Mouse (Mus musculus) limb, embryonic 13.5 days (tissue): ENCODE measurements around the gene Gimap8. TPM values are rescaled to one million over a fixed set of nuclear protein-coding genes. Genes with fewer than 3 reads are reported as not detected.
A peak's percentile ranks its signal among the peaks of the same experiment; 100 is the strongest.
"Not testable (repeated sequence)": the region's sequence is repeated elsewhere in the genome, so short reads cannot be mapped to it uniquely, and the experiment has no call there.

ENCODE experiments used
- ATAC-seq: fragments of 200-750 bp; cut with Nextera tagmentation; 2 replicates; pipeline ENCODE4 v1.8.0; 2017; ENCODE audit warnings: low read depth, moderate number of reproducible peaks, moderate TSS enrichment; ENCODE audit not compliant: low FRiP score
- H3K27ac ChIP-seq: fragments of 300-500 bp; sonication (generic); 2 replicates; pipeline ENCODE4 v1.5.1; 2015; ENCODE audit warnings: inconsistent platforms, mild to moderate bottlenecking, moderate library complexity
- H3K27me3 ChIP-seq: fragments of 300-500 bp; sonication (generic); 2 replicates; pipeline ENCODE4 v1.6.1; 2015; ENCODE audit warnings: mild to moderate bottlenecking, inconsistent platforms
- H3K36me3 ChIP-seq: fragments of 300-500 bp; sonication (generic); 2 replicates; pipeline ENCODE4 v1.6.1; 2015; ENCODE audit warnings: inconsistent platforms, mild to moderate bottlenecking, moderate library complexity
- H3K4me1 ChIP-seq: fragments of 300-500 bp; sonication (generic); 2 replicates; pipeline ENCODE4 v1.6.1; 2015; ENCODE audit warnings: inconsistent platforms
- H3K4me2 ChIP-seq: fragments of 300-500 bp; sonication (generic); replicated peaks from 2 replicates; pipeline ENCODE4 v1.6.1; 2015; ENCODE audit warnings: inconsistent platforms, mild to moderate bottlenecking, moderate library complexity
- H3K4me3 ChIP-seq: fragments of 300-500 bp; sonication (generic); 2 replicates; pipeline ENCODE4 v1.5.1; 2015; ENCODE audit warnings: moderate library complexity, mild to moderate bottlenecking, inconsistent platforms
- H3K9ac ChIP-seq: fragments of 300-500 bp; sonication (generic); 2 replicates; pipeline ENCODE4 v1.6.1; 2015; ENCODE audit warnings: mild to moderate bottlenecking, inconsistent platforms
- H3K9me3 ChIP-seq: fragments of 300-500 bp; sonication (generic); 2 replicates; pipeline ENCODE4 v1.6.1; 2016; ENCODE audit warnings: inconsistent platforms
- WGBS: fragments of 180-500 bp; shearing (Covaris S2); methylation state at CpG from one replicate; pipeline ENCODE4 v1.1.7; 2015; 5-methylcytosine and 5-hydroxymethylcytosine counted together
- polyA plus RNA-seq: library from polyadenylated mRNA; unstranded; fragments of >200 nt; fragmentation: Nextera tagmentation; extraction: Ambion mirVana; gene quantifications from 2 replicates; pipeline ENCODE4 v1.2.1, GENCODE M21; 2015

The Gimap8 gene
- polyA plus RNA-seq: 0.70 and 0.86 TPM in 2 replicates

DNA sequence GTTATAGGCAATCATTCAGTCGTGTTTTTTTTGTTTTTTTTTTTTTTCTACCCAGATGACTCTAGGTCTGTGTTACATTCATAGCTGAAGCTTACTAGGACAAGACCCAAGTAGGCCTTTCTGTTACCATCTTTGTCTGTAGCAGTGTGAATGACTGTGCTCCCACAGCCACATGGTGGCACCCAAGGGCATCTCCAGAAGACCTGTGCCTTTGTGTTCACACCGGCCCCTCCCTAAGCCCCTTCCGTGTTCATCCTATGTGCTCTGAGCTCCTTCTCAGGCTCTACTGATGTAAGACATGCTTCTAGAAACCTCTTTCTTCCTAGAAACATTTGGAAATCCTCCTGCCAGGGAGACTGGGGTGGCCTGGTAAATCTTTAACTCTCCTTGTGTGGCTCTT, at the start of gene Gimap8:
Gene Gimap8, plus strand, starts transcription at position 240 of the 400 bp plus-strand sequence.
- 44% methylated on average over 3 of the region's 3 CpGs for WGBS
- no peak for ATAC-seq
- H3K27me3 ChIP-seq: no peaks in the 10 kb centered on the region
- no peak within 1 kb of the TSS for H3K27ac ChIP-seq
- H3K9ac ChIP-seq: no peak within 1 kb of the TSS
- no peaks in the 10 kb centered on the region for H3K36me3 ChIP-seq
- H3K4me2 ChIP-seq: no peak within 1 kb of the TSS
- no peak within 1 kb of the TSS for H3K4me3 ChIP-seq
- no peaks in the 10 kb centered on the region for H3K4me1 ChIP-seq
- H3K9me3 ChIP-seq: no peaks in the 10 kb centered on the region

- ATAC-seq: no peak
- Histone ChIP-seq H3K27me3 (no peaks in the 10 kb centered on the region), H3K27ac (no peak overlapping the region), H3K4me2 (no peak overlapping the region), H3K36me3 (peaks cover 46% of the 10 kb centered on the region), H3K4me3 (no peak overlapping the region), H3K4me1 (peaks cover 17% of the 10 kb centered on the region), H3K9me3 (peaks cover 24% of the 10 kb centered on the region), H3K9ac (no peak overlapping the region)
- WGBS: 78% methylated on average over 1 of the region's 1 CpGs
Measured at GRCm38 (mm10) chr6:48600594-48600993, 46.4 kb upstream of the Gimap8 start.

DNA sequence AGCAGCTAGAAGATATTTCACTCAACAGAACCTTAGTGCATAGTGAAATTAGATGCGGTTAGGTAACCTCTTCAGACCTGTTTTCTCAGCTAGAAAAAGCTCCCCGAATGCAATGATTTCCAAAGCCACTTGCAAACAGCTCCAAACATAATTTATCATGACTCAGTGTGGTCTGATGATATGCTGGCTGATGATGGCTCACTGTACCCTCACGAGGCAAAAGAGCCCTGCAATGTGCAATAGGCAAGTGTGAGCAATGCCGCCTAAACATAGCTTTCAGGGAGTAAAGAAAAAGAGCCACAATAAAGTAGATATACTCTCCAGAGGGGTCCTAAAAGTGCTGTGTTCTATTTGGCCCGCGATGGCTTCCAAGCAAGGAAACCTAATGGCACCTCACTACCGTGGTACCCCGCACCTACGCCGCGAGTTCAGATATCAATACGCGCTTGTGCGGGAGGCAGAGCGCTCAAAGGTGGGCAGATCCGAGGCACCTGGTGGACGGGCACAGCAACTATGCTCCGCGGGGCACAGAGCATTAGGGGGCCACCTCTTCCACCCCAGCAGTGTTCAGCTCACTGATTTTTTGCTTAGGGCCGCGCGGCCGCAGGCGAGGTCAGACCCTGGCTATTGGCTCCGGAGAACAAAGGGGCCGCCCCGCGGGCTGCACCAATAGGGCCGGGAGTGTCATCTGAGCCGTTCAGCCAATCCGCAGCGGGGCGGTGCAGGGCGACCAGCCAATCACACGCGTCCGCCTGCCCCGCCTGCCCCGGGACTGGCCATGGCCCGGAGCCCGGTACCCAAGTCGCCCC, 45.6 kb upstream of the Gimap8 start, which contains the start of gene Zfp775:
Gene Zfp775, plus strand, starts transcription at position 793 of the 809 bp plus-strand sequence.
- H3K4me2 ChIP-seq: peak within 1 kb of the TSS; percentile 94
- peak within 1 kb of the TSS; percentile 65 for H3K27ac ChIP-seq
- H3K4me3 ChIP-seq: peak within 1 kb of the TSS; percentile 77
- 5% methylated on average over 42 of the region's 42 CpGs for WGBS
- H3K9me3 ChIP-seq: peaks cover 16% of the 10 kb centered on the region
- peak; percentile 98 for ATAC-seq
- H3K27me3 ChIP-seq: no peaks in the 10 kb centered on the region
- peaks cover 17% of the 10 kb centered on the region for H3K4me1 ChIP-seq
- H3K36me3 ChIP-seq: peaks cover 38% of the 10 kb centered on the region
- H3K9ac ChIP-seq: peak within 1 kb of the TSS; percentile 82

DNA sequence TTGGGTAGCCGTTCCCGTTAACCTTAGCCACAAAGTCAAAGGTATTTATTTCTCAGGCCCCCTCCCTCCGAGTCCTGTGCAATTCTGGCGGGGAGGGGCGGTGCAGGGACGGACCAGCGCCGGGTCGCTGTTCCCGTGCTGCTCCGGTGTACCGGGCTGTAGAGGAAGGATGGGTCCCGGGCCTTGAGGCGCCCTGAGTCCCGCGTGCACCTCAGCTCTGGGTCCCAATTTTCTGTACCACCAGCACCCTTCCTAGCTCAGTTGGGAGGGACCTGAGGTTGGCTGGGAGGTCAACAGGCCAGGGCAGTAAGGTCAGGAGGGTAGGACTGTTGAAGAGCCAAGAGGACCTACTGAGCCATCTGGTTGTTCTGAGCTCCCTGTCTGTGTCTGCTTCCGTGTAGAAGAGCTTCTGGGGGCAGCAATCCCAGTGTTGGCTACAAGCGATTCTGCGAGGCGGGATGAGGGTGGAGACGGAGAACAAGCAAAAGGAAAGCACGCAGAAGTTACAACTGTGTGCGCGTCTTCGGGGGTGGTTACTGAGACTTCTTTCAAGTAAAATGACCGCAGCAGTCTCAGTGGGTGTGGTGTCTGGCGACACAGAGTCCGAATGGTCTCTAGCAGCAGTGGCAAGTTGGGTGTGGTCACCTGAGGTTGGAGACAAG, 44.8 kb upstream of the Gimap8 start:
- peaks cover 30% of the 10 kb centered on the region for H3K36me3 ChIP-seq
- peak overlapping the region; percentile 58 for H3K27ac ChIP-seq
- peaks cover 17% of the 10 kb centered on the region for H3K4me1 ChIP-seq
- H3K9me3 ChIP-seq: peaks cover 8% of the 10 kb centered on the region
- H3K4me2 ChIP-seq: peak overlapping the region; percentile 94
- ATAC-seq: peak; percentile 83
- WGBS: 1% methylated on average over 28 of the region's 28 CpGs
- H3K4me3 ChIP-seq: peak overlapping the region; percentile 77
- peak overlapping the region; percentile 82 for H3K9ac ChIP-seq
- no peaks in the 10 kb centered on the region for H3K27me3 ChIP-seq

GRCm38 (mm10) chr6:48608124-48608523, 38.9 kb upstream of the Gimap8 start:
- Histone ChIP-seq H3K36me3 (peaks cover 2% of the 10 kb centered on the region), H3K27me3 (no peaks in the 10 kb centered on the region), H3K4me1 (peaks cover under 1% of the 10 kb centered on the region; the same call in 1 of the 2 replicates), H3K4me3 (no peak overlapping the region), H3K4me2 (no peak overlapping the region), H3K9me3 (no peaks in the 10 kb centered on the region), H3K9ac (no peak overlapping the region), H3K27ac (no peak overlapping the region)
- no peak for ATAC-seq
- 56% methylated on average over 2 of the region's 2 CpGs for WGBS

DNA sequence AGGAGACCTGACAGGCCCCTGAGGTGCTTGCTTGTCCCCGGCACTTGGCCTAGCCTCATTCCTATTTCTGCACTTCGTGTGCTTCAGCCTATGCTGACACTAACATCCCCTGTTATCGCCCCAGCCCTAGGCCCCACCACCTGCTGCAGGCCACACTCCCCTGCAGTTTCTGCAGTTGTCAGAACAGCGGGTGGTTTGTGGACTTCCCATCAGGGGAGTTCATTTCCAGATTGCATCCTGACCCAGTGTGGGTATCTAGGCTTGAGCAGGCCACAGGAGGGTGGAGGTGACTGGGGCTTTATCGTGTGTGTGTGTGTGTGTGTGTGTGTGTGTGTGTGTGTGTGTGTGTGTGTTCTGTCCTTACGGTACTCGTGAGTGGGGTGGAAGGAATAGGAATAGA, 37.5 kb upstream of the Gimap8 start:
- WGBS: 73% methylated on average over 7 of the region's 7 CpGs
- Histone ChIP-seq H3K4me3 (no peak overlapping the region), H3K27me3 (no peaks in the 10 kb centered on the region), H3K4me1 (no peaks in the 10 kb centered on the region), H3K27ac (no peak overlapping the region), H3K9me3 (no peaks in the 10 kb centered on the region), H3K9ac (no peak overlapping the region), H3K36me3 (peaks cover 15% of the 10 kb centered on the region), H3K4me2 (no peak overlapping the region)
- peak; percentile 40 for ATAC-seq

- no peak for ATAC-seq
- Histone ChIP-seq H3K36me3 (peaks cover 24% of the 10 kb centered on the region), H3K27me3 (no peaks in the 10 kb centered on the region), H3K27ac (no peak overlapping the region), H3K4me3 (no peak overlapping the region), H3K9me3 (no peaks in the 10 kb centered on the region), H3K4me1 (no peaks in the 10 kb centered on the region), H3K4me2 (no peak overlapping the region), H3K9ac (no peak overlapping the region)
- 94% methylated on average over 3 of the region's 3 CpGs for WGBS
Measured at GRCm38 (mm10) chr6:48610657-48611056, 36.4 kb upstream of the Gimap8 start.

- ATAC-seq: no peak
- Histone ChIP-seq H3K4me1 (no peaks in the 10 kb centered on the region), H3K9ac (no peak overlapping the region), H3K4me2 (no peak overlapping the region), H3K27me3 (no peaks in the 10 kb centered on the region), H3K9me3 (no peaks in the 10 kb centered on the region), H3K36me3 (peaks cover 27% of the 10 kb centered on the region), H3K27ac (no peak overlapping the region), H3K4me3 (no peak overlapping the region)
- WGBS: 81% methylated on average over 4 of the region's 4 CpGs
Measured at GRCm38 (mm10) chr6:48613464-48613863, 33.6 kb upstream of the Gimap8 start.

- 92% methylated on average over 5 of the region's 5 CpGs for WGBS
- H3K4me3 ChIP-seq: no peak overlapping the region
- H3K36me3 ChIP-seq: peaks cover 37% of the 10 kb centered on the region
- no peak overlapping the region for H3K4me2 ChIP-seq
- H3K27ac ChIP-seq: no peak overlapping the region
- H3K9ac ChIP-seq: no peak overlapping the region
- no peaks in the 10 kb centered on the region for H3K27me3 ChIP-seq
- no peak for ATAC-seq
- no peaks in the 10 kb centered on the region for H3K9me3 ChIP-seq
- H3K4me1 ChIP-seq: no peaks in the 10 kb centered on the region
Measured at GRCm38 (mm10) chr6:48614756-48615155, 32.3 kb upstream of the Gimap8 start.

GRCm38 (mm10) chr6:48620031-48620430, 27.0 kb upstream of the Gimap8 start:
- no peak for ATAC-seq
- Histone ChIP-seq H3K36me3 (peaks cover 41% of the 10 kb centered on the region), H3K4me3 (no peak overlapping the region), H3K9me3 (no peaks in the 10 kb centered on the region), H3K27me3 (peaks cover under 1% of the 10 kb centered on the region; the same call in 1 of the 2 replicates), H3K9ac (no peak overlapping the region), H3K27ac (no peak overlapping the region), H3K4me2 (no peak overlapping the region), H3K4me1 (no peaks in the 10 kb centered on the region)
- WGBS: 93% methylated on average over 30 of the region's 30 CpGs

- H3K4me1 ChIP-seq: not testable (repeated sequence)
Measured at GRCm38 (mm10) chr6:48622186-48622843, 24.7 kb upstream of the Gimap8 start.

DNA sequence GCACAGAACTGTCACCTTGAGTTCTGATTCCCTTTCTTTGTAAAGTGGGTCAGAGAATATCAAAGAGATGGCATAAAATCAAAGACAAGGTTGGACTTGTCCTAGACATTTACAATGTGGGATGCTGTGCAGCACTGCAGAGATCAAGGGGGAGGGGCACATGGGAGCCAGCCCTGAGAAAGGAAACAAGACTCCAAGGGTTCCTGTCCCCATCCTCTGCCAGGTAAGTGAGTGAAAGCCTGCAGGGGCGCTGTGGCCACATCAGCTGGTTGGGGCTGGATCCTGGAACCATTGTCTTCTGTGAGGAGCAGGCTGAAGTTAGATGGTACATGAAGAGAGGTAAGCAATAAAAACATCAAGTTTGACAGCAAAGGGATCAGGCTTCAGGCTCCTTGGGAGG, 23.6 kb upstream of the Gimap8 start:
- Histone ChIP-seq H3K36me3 (peaks cover 34% of the 10 kb centered on the region), H3K4me3 (no peak overlapping the region), H3K9ac (no peak overlapping the region), H3K27me3 (peaks cover 34% of the 10 kb centered on the region), H3K9me3 (no peaks in the 10 kb centered on the region), H3K4me1 (peaks cover 12% of the 10 kb centered on the region), H3K27ac (no peak overlapping the region), H3K4me2 (no peak overlapping the region)
- whole genome bisulfite sequencing: 44% methylated on average over 1 of the region's 1 CpGs
- ATAC-seq: no peak

More at GRCm38 (mm10) chr6:48622186-48622843, 24.7 kb upstream of the Gimap8 start:
- peaks cover 34% of the 10 kb centered on the region for H3K36me3 ChIP-seq
- peaks cover 23% of the 10 kb centered on the region for H3K27me3 ChIP-seq
- H3K9ac ChIP-seq, ATAC-seq, H3K4me2 ChIP-seq, H3K9me3 ChIP-seq, H3K4me3 ChIP-seq, H3K27ac ChIP-seq: not testable (repeated sequence)
- WGBS: 89% methylated on average over 8 of the region's 8 CpGs
